In genomic region chr19:31564329-31564728, GRCm38 (mm10) we compare ENCODE assay signal across 24 mouse cellular contexts.
DNase-seq lines count a peak whose midpoint lies in the region.
"Had no signal": no experiment of that assay in that cellular context is flagged by ENCODE, and none has a peak within 500 bp of the region (broad histone marks: within the 10 kb centered on the region; RNA-seq: fewer than 3 reads in every experiment).

No protein-coding gene starts in this region.

- H3K4me1 ChIP-seq in forebrain, embryonic 10.5 days = no peaks in the 10 kb centered on the region
- H3K4me1 ChIP-seq: embryonic facial prominence, embryonic 15.5 days; hindbrain, embryonic 15.5 days; limb, embryonic 10.5 days; liver, embryonic 15.5 days; lung, embryonic 15.5 days; midbrain, embryonic 15.5 days; neural tube, embryonic 12.5 days had no signal

- peak; percentile 41 for DNase-seq in layer of hippocampus, adult 11-12 months (ENCODE audit: low spot score)
- DNase-seq in layer of hippocampus, postnatal 10 days (ENCODE audit: low spot score in 2 of 2) = no peak
- DNase-seq in right cerebral cortex, postnatal 25 days = peak; percentile 9
- DNase-seq in right cerebral cortex, postnatal 10 days (ENCODE audit: low spot score in 2 of 2) = no peak
- DNase-seq in left cerebral cortex, adult 9 months (ENCODE audit: low spot score in 2 of 2) = peak; percentile 8 to 54
- peak; percentile 39 for DNase-seq in telencephalon, adult 2 months (ENCODE audit: low read depth, low spot score)
- no peak for DNase-seq in forebrain, embryonic 10.5 days (ENCODE audit: extremely low spot score, low spot score)
- no peak for DNase-seq in cerebellum, adult 11-12 months
- DNase-seq: adrenal gland, postnatal 25 days; cerebellum, adult 9-11 months; gastrocnemius, postnatal 14 days; heart, adult 11 months; kidney, adult 9 months; kidney, postnatal 25 days; liver; lung, postnatal 4 days; thymus, adult 18-20 months had no signal

- no peaks in the 10 kb centered on the region for H3K36me3 ChIP-seq in forebrain, embryonic 10.5 days (replicated peaks)
- H3K36me3 ChIP-seq: embryonic facial prominence, embryonic 15.5 days; hindbrain, embryonic 15.5 days; limb, embryonic 10.5 days; liver, embryonic 15.5 days; lung, embryonic 15.5 days; midbrain, embryonic 15.5 days; neural tube, embryonic 12.5 days had no signal

- 93% methylated on average over 4 of the region's 4 CpGs for WGBS in forebrain, embryonic 10.5 days

- H3K27ac ChIP-seq in forebrain, embryonic 10.5 days = no peak overlapping the region
- H3K27ac ChIP-seq: embryonic facial prominence, embryonic 15.5 days; hindbrain, embryonic 15.5 days; limb, embryonic 10.5 days; liver, embryonic 15.5 days; lung, embryonic 15.5 days; midbrain, embryonic 15.5 days; neural tube, embryonic 12.5 days had no signal

- H3K9me3 ChIP-seq in forebrain, embryonic 10.5 days = no peaks in the 10 kb centered on the region
- H3K9me3 ChIP-seq: embryonic facial prominence, embryonic 15.5 days; hindbrain, embryonic 15.5 days; limb, embryonic 10.5 days; liver, embryonic 15.5 days; lung, embryonic 15.5 days; midbrain, embryonic 15.5 days; neural tube, embryonic 12.5 days had no signal

- no peak overlapping the region for H3K4me3 ChIP-seq in forebrain, embryonic 10.5 days
- H3K4me3 ChIP-seq: embryonic facial prominence, embryonic 15.5 days; hindbrain, embryonic 15.5 days; limb, embryonic 10.5 days; liver, embryonic 15.5 days; lung, embryonic 15.5 days; midbrain, embryonic 15.5 days; neural tube, embryonic 12.5 days had no signal

- H3K27me3 ChIP-seq in forebrain, embryonic 10.5 days (ENCODE audit: poor library complexity, severe bottlenecking) = no peaks in the 10 kb centered on the region
- H3K27me3 ChIP-seq: embryonic facial prominence, embryonic 15.5 days; hindbrain, embryonic 15.5 days; liver, embryonic 15.5 days; lung, embryonic 15.5 days; midbrain, embryonic 15.5 days; neural tube, embryonic 12.5 days had no signal

Comparison
In these comparisons a context has a peak if more than half of its experiments do, and no peak if none do; other contexts are left out.
1. DNase-seq: peak in layer of hippocampus, adult 11-12 months (single experiment), right cerebral cortex, postnatal 25 days (single experiment), left cerebral cortex, adult 9 months (2 of 2) and telencephalon, adult 2 months (single experiment); none in layer of hippocampus, postnatal 10 days (0 of 2), right cerebral cortex, postnatal 10 days (0 of 2), forebrain, embryonic 10.5 days (single experiment) and cerebellum, adult 11-12 months (single experiment).